Mouse (Mus musculus): ENCODE results near the gene Cep19. TPM values are rescaled to one million over a fixed set of nuclear protein-coding genes. Genes with fewer than 3 reads are reported as not detected.
A peak's percentile ranks its signal among the peaks of the same experiment; 100 is the strongest.
"Not testable (repeated sequence)": the region's sequence is repeated elsewhere in the genome, so short reads cannot be mapped to it uniquely, and the experiment has no call there.

Cep19 gene
- polyA plus RNA-seq, 1 experiment from 2014 or later = 29.3 TPM

DNA sequence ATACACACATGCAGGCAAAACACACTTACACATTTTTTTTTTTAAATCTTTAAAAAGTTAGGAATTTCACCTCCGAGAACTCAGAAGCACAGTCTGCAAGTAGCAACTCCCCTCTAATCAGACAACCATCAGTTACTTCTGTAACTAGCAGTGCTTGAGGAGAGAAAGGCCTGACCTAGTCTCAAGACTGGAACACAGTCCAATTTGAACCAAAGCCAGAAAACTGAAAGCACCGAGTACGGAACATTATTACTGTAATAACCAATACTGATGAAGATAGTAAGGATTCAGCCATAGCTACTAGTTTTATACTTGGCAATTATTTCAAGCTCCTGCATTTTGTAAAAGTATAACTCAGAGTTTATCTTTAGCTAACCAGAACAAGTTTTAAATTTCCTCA lies 23.2 kb upstream of the Cep19 start:
- no peak overlapping the region for H3K4me2 ChIP-seq (ENCODE audit: low read depth, low read length)
- no peak overlapping the region for H3K27ac ChIP-seq (ENCODE audit: low read length)
- peaks cover 17% of the 10 kb centered on the region for H3K4me1 ChIP-seq (ENCODE audit: control insufficient read depth, insufficient read depth, low read length)
- H3K9me3 ChIP-seq (ENCODE audit: control insufficient read depth, low read length) = no peaks in the 10 kb centered on the region
- H3K4me3 ChIP-seq (ENCODE audit: low read length) = 0 out of 2 replicates have a peak overlapping the region, but pooled peaks have one; percentile 1
- no peaks in the 10 kb centered on the region for H3K27me3 ChIP-seq (replicated peaks; ENCODE audit: control insufficient read depth, insufficient read depth, low read length)
- H3K9ac ChIP-seq (ENCODE audit: low read depth, low read length) = no peak overlapping the region
- WGBS = 40% methylated on average over 3 of the region's 3 CpGs
- no peak for ATAC-seq
- no peaks in the 10 kb centered on the region for H3K36me3 ChIP-seq (ENCODE audit: control insufficient read depth, insufficient read depth, low read length)

DNA sequence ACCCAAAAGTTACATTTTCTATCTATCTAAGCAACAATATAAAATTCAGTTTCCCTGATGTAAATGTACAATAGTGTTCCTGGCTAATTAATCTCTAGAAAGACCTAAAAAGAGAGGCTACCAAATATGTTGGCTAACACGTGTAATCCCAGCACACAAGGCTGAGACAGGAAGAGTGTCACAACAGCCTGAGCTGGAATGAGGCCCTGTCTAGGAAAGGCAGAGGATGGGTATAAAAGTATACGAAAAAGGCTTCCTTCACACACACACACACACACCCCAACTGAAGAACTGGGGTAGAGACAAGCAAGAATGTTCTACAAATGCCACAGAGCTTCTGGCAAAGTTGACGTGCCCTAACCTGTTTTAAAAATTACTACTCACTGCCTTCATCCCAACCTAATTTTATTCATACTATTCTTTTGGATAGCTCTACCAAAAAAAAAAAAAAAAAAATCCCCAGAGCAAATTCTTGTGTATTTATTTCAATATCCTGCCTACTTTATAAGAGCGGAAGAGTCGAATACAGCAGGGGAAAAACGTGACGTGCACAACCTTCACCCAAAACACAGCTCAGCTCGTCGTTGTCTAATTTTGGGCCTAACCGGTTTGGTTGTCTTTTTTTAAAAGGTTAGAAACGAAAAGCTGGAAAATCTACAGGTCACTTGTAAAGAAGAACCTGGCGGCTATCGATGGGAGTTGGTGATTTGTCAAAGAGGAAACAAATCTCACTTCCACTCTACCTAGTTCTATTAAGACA lies 21.8 kb upstream of the Cep19 start:
- peak overlapping the region; percentile 98; the same call in 1 of the 2 replicates for H3K27ac ChIP-seq (ENCODE audit: low read length)
- no peak for ATAC-seq
- H3K9ac ChIP-seq (ENCODE audit: low read depth, low read length) = peak overlapping the region; percentile 99
- H3K27me3 ChIP-seq (replicated peaks; ENCODE audit: control insufficient read depth, insufficient read depth, low read length) = no peaks in the 10 kb centered on the region
- 5% methylated on average over 13 of the region's 13 CpGs for WGBS
- H3K36me3 ChIP-seq (ENCODE audit: control insufficient read depth, insufficient read depth, low read length) = no peaks in the 10 kb centered on the region
- H3K4me3 ChIP-seq (ENCODE audit: low read length) = peak overlapping the region; percentile 84
- no peaks in the 10 kb centered on the region for H3K9me3 ChIP-seq (ENCODE audit: control insufficient read depth, low read length)
- peak overlapping the region; percentile 51 for H3K4me2 ChIP-seq (ENCODE audit: low read depth, low read length)
- H3K4me1 ChIP-seq (ENCODE audit: control insufficient read depth, insufficient read depth, low read length) = peaks cover 9% of the 10 kb centered on the region

DNA sequence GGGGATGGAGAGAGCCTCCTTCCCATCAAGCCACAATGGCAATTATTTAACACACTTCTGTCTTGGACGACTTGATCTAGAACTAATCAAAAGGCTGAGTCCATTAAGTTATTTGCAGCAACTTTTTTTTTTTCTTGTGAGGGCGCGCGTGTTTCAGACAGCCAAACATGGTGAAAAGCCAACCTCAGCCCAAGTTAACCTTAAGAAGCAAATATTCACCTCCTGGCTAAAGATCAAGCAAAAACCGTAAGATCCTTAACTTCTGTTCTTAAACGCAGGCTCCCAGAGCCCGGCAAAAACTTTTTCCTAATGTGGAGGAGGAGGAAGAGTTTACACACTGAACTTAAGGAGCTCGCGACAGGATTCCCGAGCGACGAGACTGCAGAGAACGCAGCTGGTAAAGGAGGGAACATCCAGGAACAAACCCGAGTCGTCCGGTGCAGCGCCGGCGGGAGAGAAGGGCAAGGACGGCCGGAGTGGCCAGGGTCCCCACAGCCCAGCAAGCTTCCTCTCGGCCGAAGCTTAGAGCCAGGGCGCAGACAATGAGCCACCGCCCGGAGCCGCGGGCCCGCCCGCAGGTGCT lies 21.1 kb upstream of the Cep19 start:
- peaks cover 9% of the 10 kb centered on the region for H3K4me1 ChIP-seq (ENCODE audit: control insufficient read depth, insufficient read depth, low read length)
- H3K4me3 ChIP-seq (ENCODE audit: low read length) = peak overlapping the region; percentile 84
- H3K36me3 ChIP-seq (ENCODE audit: control insufficient read depth, insufficient read depth, low read length) = 0 out of 2 replicates have a peak, but pooled peaks cover 2% of the 10 kb centered on the region
- under 1% methylated on average over 30 of the region's 30 CpGs for WGBS
- H3K27me3 ChIP-seq (replicated peaks; ENCODE audit: control insufficient read depth, insufficient read depth, low read length) = no peaks in the 10 kb centered on the region
- H3K9ac ChIP-seq (ENCODE audit: low read depth, low read length) = peak overlapping the region; percentile 99
- H3K9me3 ChIP-seq (ENCODE audit: control insufficient read depth, low read length) = no peaks in the 10 kb centered on the region
- peak overlapping the region; percentile 51 for H3K4me2 ChIP-seq (ENCODE audit: low read depth, low read length)
- peak overlapping the region; percentile 98 for H3K27ac ChIP-seq (ENCODE audit: low read length)
- no peak for ATAC-seq

DNA sequence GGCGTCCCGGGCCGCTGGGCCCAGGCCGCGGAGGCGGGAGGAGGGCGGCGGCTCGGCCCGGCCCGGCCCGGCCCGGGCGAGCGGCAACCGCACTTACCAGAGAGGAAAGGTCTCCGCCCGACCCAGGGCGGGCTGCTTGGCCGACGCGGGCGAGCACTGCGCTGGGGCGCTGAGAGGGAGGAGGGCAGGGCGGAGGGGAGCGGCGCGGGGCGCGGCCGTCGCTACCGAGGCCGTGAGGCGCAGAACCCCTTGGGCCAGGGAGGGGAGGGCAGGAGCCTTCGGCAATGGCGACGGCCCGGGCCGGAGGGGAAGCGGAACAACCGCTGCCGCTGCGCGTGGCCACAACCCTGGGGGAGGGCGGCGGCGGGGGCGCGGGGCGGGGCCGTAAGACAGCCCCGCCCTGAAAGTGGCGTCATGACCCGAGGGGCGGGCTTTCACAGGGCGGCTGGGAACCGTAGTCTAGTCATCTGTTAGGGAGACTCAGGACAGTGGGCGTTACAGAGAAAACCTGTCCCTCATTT lies 20.5 kb upstream of the Cep19 start, which contains the start of gene Pak2:
Gene Pak2 (minus strand): TSS at position 352 of the 521 bp plus-strand sequence.
- peak; percentile 98 for ATAC-seq
- H3K4me2 ChIP-seq (ENCODE audit: low read depth, low read length) = peak within 1 kb of the TSS; percentile 51
- no peaks in the 10 kb centered on the region for H3K9me3 ChIP-seq (ENCODE audit: control insufficient read depth, low read length)
- peak within 1 kb of the TSS; percentile 99 for H3K9ac ChIP-seq (ENCODE audit: low read depth, low read length)
- under 1% methylated on average over 54 of the region's 60 CpGs for WGBS
- H3K4me3 ChIP-seq (ENCODE audit: low read length) = peak within 1 kb of the TSS; percentile 84
- no peaks in the 10 kb centered on the region for H3K27me3 ChIP-seq (replicated peaks; ENCODE audit: control insufficient read depth, insufficient read depth, low read length)
- peak within 1 kb of the TSS; percentile 98 for H3K27ac ChIP-seq (ENCODE audit: low read length)
- H3K4me1 ChIP-seq (ENCODE audit: control insufficient read depth, insufficient read depth, low read length) = peaks cover 9% of the 10 kb centered on the region
- 0 out of 2 replicates have a peak, but pooled peaks cover 3% of the 10 kb centered on the region for H3K36me3 ChIP-seq (ENCODE audit: control insufficient read depth, insufficient read depth, low read length)

DNA sequence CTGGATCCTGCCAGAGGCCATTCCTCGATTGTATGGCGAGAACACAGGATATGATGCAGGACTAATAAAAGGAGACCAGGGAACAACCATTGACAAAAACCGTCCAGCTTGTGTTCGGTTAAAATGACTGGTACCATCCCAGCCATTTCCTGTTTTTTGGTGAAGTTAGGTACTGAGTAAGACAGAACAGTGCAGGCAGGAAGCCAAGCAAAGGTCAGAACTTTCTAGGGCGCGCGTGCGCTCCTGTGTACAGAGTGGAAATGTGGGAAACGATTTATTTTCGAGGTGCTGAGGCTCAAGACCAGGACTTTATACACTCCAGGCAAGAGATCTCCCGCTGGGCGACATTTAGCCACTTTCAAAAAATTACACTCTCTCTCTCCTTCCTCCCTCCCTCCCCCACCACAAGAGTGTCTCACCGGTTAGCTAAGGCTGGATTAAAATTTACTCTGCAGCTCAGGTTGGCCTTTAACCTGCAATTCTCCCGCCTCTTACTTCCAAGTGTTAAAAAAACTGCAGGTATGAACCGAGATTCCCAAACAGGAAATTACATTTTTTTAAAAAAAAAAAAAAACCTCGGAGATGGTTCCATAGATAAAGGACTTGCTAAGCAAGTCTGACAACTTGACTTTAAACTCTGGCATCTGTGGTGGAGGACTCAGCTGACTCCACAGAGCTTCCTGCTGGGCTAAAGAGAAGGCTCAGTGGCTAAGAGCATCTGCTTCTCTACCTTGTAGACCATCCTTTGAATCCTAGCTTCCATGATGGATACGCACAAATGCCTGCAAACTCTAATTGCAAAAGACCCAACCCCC lies 11.8 kb upstream of the Cep19 start:
- Histone ChIP-seq H3K4me1 (ENCODE audit: control insufficient read depth, insufficient read depth, low read length) (no peaks in the 10 kb centered on the region), H3K9ac (ENCODE audit: low read depth, low read length) (no peak overlapping the region), H3K27ac (ENCODE audit: low read length) (peak overlapping the region; percentile 76), H3K4me3 (ENCODE audit: low read length) (no peak overlapping the region), H3K36me3 (ENCODE audit: control insufficient read depth, insufficient read depth, low read length) (peaks cover 10% of the 10 kb centered on the region), H3K4me2 (ENCODE audit: low read depth, low read length) (0 out of 2 replicates have a peak overlapping the region, but pooled peaks have one; percentile 33), H3K27me3 (replicated peaks; ENCODE audit: control insufficient read depth, insufficient read depth, low read length) (no peaks in the 10 kb centered on the region), H3K9me3 (ENCODE audit: control insufficient read depth, low read length) (no peaks in the 10 kb centered on the region)
- 55% methylated on average over 17 of the region's 17 CpGs for WGBS
- peak; percentile 87 for ATAC-seq

DNA sequence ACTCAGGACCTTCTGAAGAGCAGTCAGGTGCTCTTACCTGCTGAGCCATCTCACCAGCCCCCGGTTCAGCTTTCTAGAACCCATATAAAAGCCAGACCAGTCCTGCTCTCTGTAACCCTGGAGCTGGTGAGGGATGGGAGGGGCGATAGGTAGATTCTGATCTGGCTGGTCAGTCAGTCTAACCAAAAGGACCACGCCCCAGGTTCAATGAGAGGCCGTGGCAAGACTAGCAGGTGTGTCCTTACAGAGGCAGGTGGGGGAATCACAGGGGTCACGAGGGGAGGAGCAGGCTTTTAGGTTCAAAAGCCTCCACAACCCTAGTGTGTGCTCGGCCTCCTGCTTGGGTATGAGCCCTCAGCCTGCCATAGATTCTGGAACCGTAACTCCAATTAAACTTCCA lies 8.1 kb upstream of the Cep19 start:
- H3K9ac ChIP-seq (ENCODE audit: low read depth, low read length) = no peak overlapping the region
- no peak overlapping the region for H3K4me3 ChIP-seq (ENCODE audit: low read length)
- no peaks in the 10 kb centered on the region for H3K4me1 ChIP-seq (ENCODE audit: control insufficient read depth, insufficient read depth, low read length)
- H3K4me2 ChIP-seq (ENCODE audit: low read depth, low read length) = no peak overlapping the region
- H3K36me3 ChIP-seq (ENCODE audit: control insufficient read depth, insufficient read depth, low read length) = peaks cover 10% of the 10 kb centered on the region
- no peak for ATAC-seq
- no peaks in the 10 kb centered on the region for H3K9me3 ChIP-seq (ENCODE audit: control insufficient read depth, low read length)
- no peak overlapping the region for H3K27ac ChIP-seq (ENCODE audit: low read length)
- H3K27me3 ChIP-seq (replicated peaks; ENCODE audit: control insufficient read depth, insufficient read depth, low read length) = no peaks in the 10 kb centered on the region
- WGBS = 89% methylated on average over 7 of the region's 7 CpGs

DNA sequence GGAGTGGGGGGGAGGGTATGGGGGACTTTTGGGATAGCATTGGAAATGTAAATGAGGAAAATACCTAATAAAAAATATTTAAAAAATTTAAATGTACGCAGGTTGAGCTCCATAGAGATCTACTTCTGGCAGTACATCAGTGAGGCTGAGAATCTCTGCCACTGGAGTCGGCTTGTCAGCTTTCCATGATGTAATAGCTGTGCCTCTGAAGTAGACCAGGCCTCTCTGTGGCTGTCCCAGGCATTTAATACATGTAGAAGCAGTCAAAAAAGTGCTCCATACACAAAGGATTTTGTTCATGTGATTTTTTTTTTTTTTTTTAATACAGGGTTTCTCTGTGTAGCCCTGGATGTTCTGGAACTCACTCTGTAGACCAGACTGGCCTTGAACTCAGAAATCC lies 1.8 kb upstream of the Cep19 start:
- not testable (repeated sequence) for H3K36me3 ChIP-seq (ENCODE audit: control insufficient read depth, insufficient read depth, low read length); H3K27ac ChIP-seq (ENCODE audit: low read length); H3K4me1 ChIP-seq (ENCODE audit: control insufficient read depth, insufficient read depth, low read length); H3K4me2 ChIP-seq (ENCODE audit: low read depth, low read length); H3K9me3 ChIP-seq (ENCODE audit: control insufficient read depth, low read length); H3K9ac ChIP-seq (ENCODE audit: low read depth, low read length); H3K4me3 ChIP-seq (ENCODE audit: low read length); H3K27me3 ChIP-seq (replicated peaks; ENCODE audit: control insufficient read depth, insufficient read depth, low read length); ATAC-seq
- WGBS = 76% methylated on average over 2 of the region's 2 CpGs

DNA sequence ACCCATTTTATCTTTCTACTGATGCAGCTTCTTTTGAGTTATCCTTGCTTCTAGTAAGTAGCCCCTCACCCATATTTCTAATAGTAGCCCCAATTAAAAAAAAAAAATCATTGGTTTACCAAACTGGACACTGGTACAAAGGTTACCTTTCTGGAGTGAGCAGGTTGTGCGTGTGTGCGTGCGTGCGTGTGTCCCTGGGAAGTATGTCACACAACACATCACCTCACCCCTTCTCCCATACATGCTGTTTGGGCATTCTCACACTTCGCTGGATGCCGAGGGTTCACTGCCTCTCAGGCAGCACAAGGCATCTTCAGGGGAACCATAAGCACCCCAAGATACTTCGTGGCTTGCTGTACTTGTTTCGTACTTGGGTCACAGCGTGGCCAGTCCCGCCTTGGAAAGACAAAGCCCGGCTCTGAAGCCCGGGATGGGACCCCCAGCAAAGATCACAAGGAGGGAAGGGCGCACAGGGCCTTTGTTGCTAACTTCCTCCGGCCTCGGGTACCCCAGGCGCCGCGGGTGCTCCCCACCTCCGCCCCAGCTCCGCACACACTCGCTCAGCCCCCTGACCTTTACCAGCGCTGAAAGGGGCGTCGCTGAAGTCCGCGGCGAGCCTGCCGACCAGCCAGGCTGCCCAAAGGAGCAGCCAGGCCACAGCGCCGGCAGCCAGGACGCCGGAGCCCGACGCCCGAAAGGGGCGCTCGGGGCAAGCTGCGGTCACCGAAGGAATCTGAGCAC lies 533 bp upstream of the Cep19 start:
- no peaks in the 10 kb centered on the region for H3K9me3 ChIP-seq (ENCODE audit: control insufficient read depth, low read length)
- under 1% methylated on average over 39 of the region's 39 CpGs for WGBS
- H3K27ac ChIP-seq (ENCODE audit: low read length) = peak overlapping the region; percentile 82
- ATAC-seq = peak; percentile 85
- H3K36me3 ChIP-seq (ENCODE audit: control insufficient read depth, insufficient read depth, low read length) = peaks cover 3% of the 10 kb centered on the region; the same call in 1 of the 2 replicates
- peak overlapping the region; percentile 87 for H3K4me2 ChIP-seq (ENCODE audit: low read depth, low read length)
- H3K4me1 ChIP-seq (ENCODE audit: control insufficient read depth, insufficient read depth, low read length) = peaks cover 9% of the 10 kb centered on the region; the same call in 1 of the 2 replicates
- H3K4me3 ChIP-seq (ENCODE audit: low read length) = peak overlapping the region; percentile 93
- no peaks in the 10 kb centered on the region for H3K27me3 ChIP-seq (replicated peaks; ENCODE audit: control insufficient read depth, insufficient read depth, low read length)
- peak overlapping the region; percentile 94 for H3K9ac ChIP-seq (ENCODE audit: low read depth, low read length)
